Mouse (Mus musculus) forebrain, embryonic 16.5 days (tissue): ENCODE data around the gene Gpc5. TPM values are rescaled to one million over a fixed set of nuclear protein-coding genes. Genes with fewer than 3 reads are reported as not detected.

Experiments
- ATAC-seq: fragments of 200-750 bp; cut with Nextera tagmentation; 2 replicates; pipeline ENCODE4 v1.8.0; 2017; ENCODE audit warnings: mild to moderate bottlenecking, moderate library complexity
- H3K27ac ChIP-seq: fragments of 300-500 bp; sonication (generic); 2 replicates; pipeline ENCODE4 v1.5.1; 2014; ENCODE audit warnings: low read length, control low read depth
- H3K27me3 ChIP-seq: fragments of 300-500 bp; sonication (generic); replicated peaks from 2 replicates; pipeline ENCODE4 v1.6.1; 2014; ENCODE audit warnings: low read length; ENCODE audit not compliant: control insufficient read depth, insufficient read depth
- H3K36me3 ChIP-seq: fragments of 300-500 bp; sonication (generic); 2 replicates; pipeline ENCODE4 v1.6.1; 2014; ENCODE audit not compliant: control insufficient read depth, insufficient read depth
- H3K4me1 ChIP-seq: fragments of 300-500 bp; sonication (generic); replicated peaks from 2 replicates; pipeline ENCODE4 v1.6.1; 2014; ENCODE audit warnings: low read length; ENCODE audit not compliant: control insufficient read depth, insufficient read depth
- H3K4me2 ChIP-seq: fragments of 300-500 bp; sonication (generic); 2 replicates; pipeline ENCODE4 v1.6.1; 2014; ENCODE audit warnings: mild to moderate bottlenecking, low read length, control low read depth
- H3K4me3 ChIP-seq: fragments of 300-500 bp; sonication (generic); replicated peaks from 2 replicates; pipeline ENCODE4 v1.5.1; 2014; ENCODE audit warnings: mild to moderate bottlenecking, low read length, control low read depth
- H3K9ac ChIP-seq: fragments of 300-500 bp; sonication (generic); replicated peaks from 2 replicates; pipeline ENCODE4 v1.6.1; 2014; ENCODE audit warnings: low read depth, low read length, control low read depth
- H3K9me3 ChIP-seq: fragments of 300-500 bp; sonication (generic); 2 replicates; pipeline ENCODE4 v1.6.1; 2016; ENCODE audit warnings: low read length; ENCODE audit not compliant: control insufficient read depth
- WGBS: fragments of 180-500 bp; shearing (Covaris S2); extraction: QIAGEN DNeasy Blood & Tissue Kit; methylation state at CpG from one replicate; pipeline ENCODE4 v1.1.7; 2014; 5-methylcytosine and 5-hydroxymethylcytosine counted together
- polyA plus RNA-seq: library from polyadenylated mRNA; unstranded; fragments of >200 nt; fragmentation: Nextera tagmentation; extraction: Ambion mirVana; gene quantifications from 2 replicates; pipeline ENCODE4 v1.2.1, GENCODE M21; 2015

Gpc5 gene
- polyA plus RNA-seq, 1 experiment from 2014 or later = 3.1 TPM

DNA sequence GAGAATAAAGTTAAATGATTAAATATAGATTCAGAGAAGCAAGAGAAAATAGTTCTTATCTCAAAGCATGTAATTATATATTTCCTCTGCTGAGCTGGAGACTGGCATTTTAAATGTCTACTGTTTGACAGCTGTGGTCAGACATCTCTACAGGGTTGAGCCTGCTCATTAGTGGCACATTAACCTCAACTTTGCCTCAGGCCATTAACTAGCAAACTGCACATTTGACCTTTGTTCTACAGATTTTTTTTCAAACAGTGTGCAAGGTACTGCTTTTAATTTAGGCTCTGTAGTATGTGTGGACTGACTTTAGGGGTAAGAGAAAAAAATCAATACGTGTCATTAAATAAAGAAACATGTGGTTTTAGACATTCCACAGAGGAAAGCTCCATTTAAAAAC is 321.4 kb downstream of the Gpc5 start:
- 62% methylated on average over 1 of the region's 1 CpGs for WGBS
- ATAC-seq = no peak
- H3K27me3 ChIP-seq = no peaks in the 10 kb centered on the region
- H3K27ac ChIP-seq = no peak overlapping the region
- H3K4me1 ChIP-seq = no peaks in the 10 kb centered on the region
- no peaks in the 10 kb centered on the region for H3K9me3 ChIP-seq
- H3K4me3 ChIP-seq = no peak overlapping the region
- no peak overlapping the region for H3K9ac ChIP-seq
- no peaks in the 10 kb centered on the region for H3K36me3 ChIP-seq
- H3K4me2 ChIP-seq = no peak overlapping the region

DNA sequence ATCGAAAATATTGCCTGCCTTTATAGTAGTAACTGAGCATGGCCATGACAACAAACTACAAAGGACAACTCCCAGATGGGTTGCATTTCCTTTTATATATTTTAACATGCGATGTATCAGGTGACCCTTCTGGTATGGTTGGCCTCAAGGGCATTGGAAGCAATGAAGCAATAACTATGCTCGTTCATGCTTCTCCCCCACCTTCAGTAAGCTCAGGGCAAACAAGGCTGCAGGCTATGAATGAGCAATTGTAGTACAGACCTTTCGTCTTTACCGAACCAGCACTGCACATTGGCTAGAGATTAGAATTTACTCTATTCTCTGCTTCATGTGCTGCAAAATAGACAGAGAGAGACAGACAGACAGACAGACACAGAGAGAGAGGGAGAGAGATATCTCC is 322.5 kb downstream of the Gpc5 start:
- Histone ChIP-seq H3K9me3 (no peaks in the 10 kb centered on the region), H3K27ac (no peak overlapping the region), H3K36me3 (no peaks in the 10 kb centered on the region), H3K4me2 (no peak overlapping the region), H3K4me1 (no peaks in the 10 kb centered on the region), H3K9ac (no peak overlapping the region), H3K4me3 (no peak overlapping the region), H3K27me3 (no peaks in the 10 kb centered on the region)
- no peak for ATAC-seq
- 71% methylated on average over 5 of the region's 5 CpGs for WGBS

DNA sequence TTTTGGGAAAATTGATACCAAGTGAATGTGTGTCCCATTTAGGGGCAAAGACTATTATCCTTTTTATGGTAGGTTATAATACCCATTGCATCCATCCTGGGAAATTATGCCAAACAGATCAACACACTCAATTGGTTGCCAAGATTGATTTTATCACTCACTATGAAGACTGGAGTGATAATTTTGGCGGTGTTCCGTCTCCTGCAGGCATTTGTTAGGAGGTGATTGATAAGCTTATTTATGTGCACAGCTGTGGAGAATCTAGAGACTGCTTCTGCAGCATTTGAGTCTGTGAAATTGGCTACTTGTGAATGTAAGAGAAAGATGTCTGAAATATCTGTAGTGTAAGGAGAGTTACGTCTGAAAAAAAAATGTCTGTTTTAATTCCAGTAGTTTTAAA is 340.0 kb downstream of the Gpc5 start:
- H3K4me1 ChIP-seq = no peaks in the 10 kb centered on the region
- no peaks in the 10 kb centered on the region for H3K27me3 ChIP-seq
- no peak overlapping the region for H3K27ac ChIP-seq
- ATAC-seq = no peak
- no peaks in the 10 kb centered on the region for H3K9me3 ChIP-seq
- whole genome bisulfite sequencing = 65% methylated on average over 3 of the region's 3 CpGs
- no peaks in the 10 kb centered on the region for H3K36me3 ChIP-seq
- H3K9ac ChIP-seq = no peak overlapping the region
- H3K4me3 ChIP-seq = no peak overlapping the region
- H3K4me2 ChIP-seq = no peak overlapping the region

DNA sequence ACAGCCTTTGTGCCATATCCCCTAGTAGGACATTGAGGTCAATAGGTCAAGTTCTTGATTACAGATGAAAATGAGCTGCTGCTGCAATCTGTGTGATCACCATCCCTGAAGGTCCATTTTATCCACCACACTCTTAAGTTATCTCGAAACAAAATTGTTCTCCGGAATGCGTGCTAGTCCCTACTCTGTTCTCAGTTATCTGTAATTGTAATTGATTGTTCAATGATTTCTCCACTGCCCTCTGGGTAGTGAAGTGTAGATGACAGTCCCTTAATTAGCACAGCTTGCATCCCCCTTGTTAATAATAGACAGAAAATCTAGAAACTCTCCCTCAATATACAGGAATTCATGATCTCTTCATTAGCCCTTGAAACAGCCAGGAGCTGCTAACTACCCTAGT is 340.4 kb downstream of the Gpc5 start:
- WGBS = 81% methylated on average over 3 of the region's 3 CpGs

DNA sequence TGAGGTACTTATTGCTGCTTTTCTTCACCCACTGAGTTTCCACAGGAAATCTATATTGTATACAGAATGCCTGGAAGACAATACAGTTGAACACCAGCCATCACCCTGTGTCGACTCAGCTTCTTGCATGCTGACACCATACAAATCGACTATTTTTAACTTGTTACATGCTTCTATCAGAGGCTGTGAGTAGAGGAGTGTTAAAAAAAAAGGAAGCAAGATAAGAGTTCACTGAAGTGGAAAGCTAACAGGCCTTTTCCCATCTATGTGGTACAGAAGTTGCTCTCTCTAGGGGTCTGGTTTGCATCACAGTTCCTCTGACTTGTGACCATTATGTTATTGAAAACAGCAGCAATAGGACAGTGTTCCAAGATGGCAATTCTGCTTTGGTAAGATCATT is 344.6 kb downstream of the Gpc5 start:
- no peaks in the 10 kb centered on the region for H3K4me1 ChIP-seq
- H3K36me3 ChIP-seq = no peaks in the 10 kb centered on the region
- H3K27me3 ChIP-seq = no peaks in the 10 kb centered on the region
- H3K9me3 ChIP-seq = no peaks in the 10 kb centered on the region
- WGBS = 57% methylated on average over 2 of the region's 2 CpGs
- H3K4me3 ChIP-seq = no peak overlapping the region
- no peak for ATAC-seq
- H3K9ac ChIP-seq = no peak overlapping the region
- no peak overlapping the region for H3K27ac ChIP-seq
- no peak overlapping the region for H3K4me2 ChIP-seq

More for the DNA sequence above, 340.4 kb downstream of the Gpc5 start:
- no peak overlapping the region for H3K9ac ChIP-seq
- no peak overlapping the region for H3K27ac ChIP-seq
- no peak overlapping the region for H3K4me2 ChIP-seq
- no peaks in the 10 kb centered on the region for H3K9me3 ChIP-seq
- H3K4me1 ChIP-seq = no peaks in the 10 kb centered on the region
- H3K36me3 ChIP-seq = no peaks in the 10 kb centered on the region
- no peak for ATAC-seq
- no peak overlapping the region for H3K4me3 ChIP-seq
- no peaks in the 10 kb centered on the region for H3K27me3 ChIP-seq

DNA sequence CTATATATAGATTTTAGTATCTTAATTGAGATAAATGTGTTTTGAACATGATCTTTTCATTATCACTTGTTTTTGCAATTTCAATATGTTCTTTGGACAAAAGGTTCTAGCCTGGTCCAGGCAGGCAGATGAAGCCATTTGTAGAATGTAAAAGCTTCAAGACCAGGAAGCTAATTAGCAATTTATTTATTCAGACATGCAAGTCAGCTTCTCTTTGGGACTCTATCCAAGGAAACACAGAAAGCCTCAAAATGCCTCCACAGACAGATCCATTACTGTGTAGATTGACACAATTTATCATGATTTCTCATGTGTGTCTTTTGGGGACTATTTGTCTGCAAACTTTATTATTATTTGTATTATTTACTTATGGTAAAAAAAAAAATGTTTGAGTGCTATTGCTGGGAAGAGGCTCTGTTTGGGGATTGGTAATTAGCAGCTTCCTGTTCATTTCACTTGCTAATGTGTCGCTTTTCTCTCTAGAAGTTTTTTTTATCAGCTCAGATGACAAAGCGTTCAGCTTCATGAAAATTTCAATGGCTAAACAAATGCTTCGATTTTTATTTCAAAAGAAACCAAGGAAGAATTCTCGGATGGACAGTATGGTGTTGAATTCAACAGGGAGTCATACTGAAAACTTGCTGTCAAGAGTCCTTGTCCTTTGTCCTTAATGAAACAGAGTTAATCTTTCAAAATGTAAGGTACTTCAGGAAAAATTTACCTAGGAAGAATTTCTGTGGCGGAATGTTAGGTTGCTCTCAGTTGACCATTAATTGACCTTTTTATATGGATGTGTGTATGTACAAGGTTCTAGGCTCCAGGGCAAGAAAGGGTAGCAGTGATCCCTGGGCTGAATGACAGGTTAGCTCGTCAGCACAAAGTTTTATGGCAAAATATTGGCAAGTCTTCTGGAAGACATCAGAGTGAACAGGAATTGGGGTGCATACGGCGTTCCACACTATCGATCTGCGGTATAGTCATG is 353.1 kb downstream of the Gpc5 start:
- H3K36me3 ChIP-seq = no peaks in the 10 kb centered on the region
- peak; percentile 80 for ATAC-seq
- H3K9me3 ChIP-seq = no peaks in the 10 kb centered on the region
- H3K4me3 ChIP-seq = no peak overlapping the region
- no peak overlapping the region for H3K4me2 ChIP-seq
- WGBS = 38% methylated on average over 10 of the region's 10 CpGs
- H3K4me1 ChIP-seq = peaks cover 8% of the 10 kb centered on the region
- no peak overlapping the region for H3K9ac ChIP-seq
- H3K27ac ChIP-seq = no peak overlapping the region
- no peaks in the 10 kb centered on the region for H3K27me3 ChIP-seq

DNA sequence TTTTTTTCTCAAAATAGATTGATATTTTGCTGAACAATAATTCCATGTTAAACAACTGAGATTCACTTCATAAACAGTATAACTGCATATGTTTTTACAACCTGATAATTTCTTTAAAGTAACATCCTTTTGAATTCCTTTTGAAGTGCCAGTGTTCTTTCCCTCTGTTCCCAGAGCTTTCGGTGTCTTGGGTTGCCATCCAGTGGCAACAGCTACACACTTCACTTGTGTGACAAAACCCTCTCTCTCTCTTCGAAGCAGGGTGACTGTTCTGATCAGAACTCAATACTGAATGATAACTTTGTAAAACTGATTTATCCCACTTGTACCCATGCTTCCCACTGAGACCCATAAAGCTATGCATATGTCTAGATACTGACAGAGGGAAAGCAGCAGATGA is 358.9 kb downstream of the Gpc5 start:
- ATAC-seq = peak; percentile 61; the same call in 1 of the 2 replicates
- Histone ChIP-seq H3K4me2 (no peak overlapping the region), H3K4me3 (no peak overlapping the region), H3K27me3 (no peaks in the 10 kb centered on the region), H3K36me3 (no peaks in the 10 kb centered on the region), H3K4me1 (no peaks in the 10 kb centered on the region), H3K9ac (no peak overlapping the region), H3K9me3 (no peaks in the 10 kb centered on the region), H3K27ac (no peak overlapping the region)
- 65% methylated on average over 2 of the region's 2 CpGs for WGBS

DNA sequence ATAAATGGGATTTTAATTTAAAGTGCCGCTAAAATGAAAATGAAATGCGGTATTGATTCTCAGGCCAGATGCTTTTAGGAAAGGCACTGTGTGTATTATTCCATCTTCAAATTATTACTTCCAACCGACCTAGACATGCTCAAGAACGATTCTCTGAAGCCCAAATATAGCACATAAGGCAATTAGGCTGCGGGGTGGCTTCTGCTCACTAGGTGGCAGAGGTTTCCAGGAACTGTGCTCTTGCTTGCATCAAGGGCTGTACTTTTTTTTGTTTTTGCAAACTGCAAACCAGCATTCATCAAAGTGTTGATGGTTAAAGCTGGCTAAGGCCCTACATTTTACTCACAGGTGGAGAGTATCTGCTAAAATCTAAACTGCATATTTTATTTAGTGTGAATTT is 375.9 kb downstream of the Gpc5 start:
- H3K4me1 ChIP-seq = no peaks in the 10 kb centered on the region
- ATAC-seq = 0 out of 2 replicates have a peak, but pooled peaks have one; percentile 23

DNA sequence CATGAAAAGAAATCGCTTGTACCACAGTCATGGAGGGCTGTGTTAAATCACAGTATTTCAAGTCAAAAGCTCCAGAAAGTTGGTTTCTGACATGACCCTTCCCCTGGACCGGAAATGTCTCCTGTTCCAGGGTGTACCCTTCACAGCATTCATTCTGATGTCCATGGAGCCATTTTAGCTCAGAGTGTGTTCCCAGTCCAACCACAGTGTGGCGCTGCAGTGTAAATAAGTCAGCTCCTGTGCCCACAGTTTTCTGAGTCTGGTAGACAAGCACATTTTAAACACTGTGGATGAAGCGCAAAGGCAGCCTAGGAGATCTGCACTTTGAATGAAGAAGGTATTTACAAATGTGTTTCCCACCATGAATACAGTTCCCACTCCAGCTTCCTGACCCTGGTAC is 383.2 kb downstream of the Gpc5 start:
- no peak overlapping the region for H3K27ac ChIP-seq
- 0 out of 2 replicates have a peak, but pooled peaks have one; percentile 40 for ATAC-seq
- no peaks in the 10 kb centered on the region; the same call in 1 of the 2 replicates for H3K4me1 ChIP-seq
- H3K9ac ChIP-seq = no peak overlapping the region
- H3K9me3 ChIP-seq = no peaks in the 10 kb centered on the region
- no peaks in the 10 kb centered on the region for H3K36me3 ChIP-seq
- WGBS = 44% methylated on average over 4 of the region's 4 CpGs
- H3K27me3 ChIP-seq = no peaks in the 10 kb centered on the region
- no peak overlapping the region for H3K4me3 ChIP-seq
- no peak overlapping the region for H3K4me2 ChIP-seq

More for the DNA sequence above, 375.9 kb downstream of the Gpc5 start:
- WGBS = 62% methylated on average over 5 of the region's 5 CpGs
- H3K9ac ChIP-seq = no peak overlapping the region
- H3K4me2 ChIP-seq = no peak overlapping the region
- H3K4me3 ChIP-seq = no peak overlapping the region
- no peak overlapping the region for H3K27ac ChIP-seq
- H3K36me3 ChIP-seq = no peaks in the 10 kb centered on the region
- no peaks in the 10 kb centered on the region for H3K27me3 ChIP-seq
- no peaks in the 10 kb centered on the region for H3K9me3 ChIP-seq
